Mouse (Mus musculus): ENCODE data around the gene Lrrfip1. TPM values are rescaled to one million over a fixed set of nuclear protein-coding genes. Genes with fewer than 3 reads are reported as not detected.
A peak's percentile ranks its signal among the peaks of the same experiment; 100 is the strongest.

The Lrrfip1 gene
- total RNA-seq, 2 experiments from 2014 or later = 29.4 to 42.4 TPM

DNA sequence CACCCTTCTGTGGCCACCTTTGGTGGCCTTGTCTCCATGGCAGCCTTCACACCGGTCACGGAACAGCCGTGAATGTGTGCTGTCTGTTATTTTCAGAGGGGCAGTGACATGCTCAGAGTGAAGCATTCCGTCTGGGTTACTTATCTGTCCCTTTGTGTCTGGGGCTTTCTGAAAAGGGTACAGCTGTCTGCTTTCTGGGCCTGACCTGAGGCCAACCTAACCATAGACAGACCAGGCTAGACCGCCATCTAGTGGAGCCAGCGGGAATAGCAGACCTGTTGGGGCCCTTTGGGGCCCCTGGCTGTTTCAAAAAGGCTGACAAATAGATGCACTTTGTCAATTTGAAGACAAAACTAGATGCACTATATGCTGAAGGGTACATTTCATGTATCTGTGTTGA is 100.3 kb downstream of the Lrrfip1 start:
- peak; percentile 65 for ATAC-seq (replicated peaks; ENCODE audit: low FRiP score, low TSS enrichment, poor library complexity, severe bottlenecking)

- ATAC-seq (replicated peaks; ENCODE audit: low FRiP score, low TSS enrichment, poor library complexity, severe bottlenecking) = no peak
Measured at GRCm38 (mm10) chr1:91101709-91102440, 103.3 kb downstream of the Lrrfip1 start.

GRCm38 (mm10) chr1:91103366-91103983 is 104.9 kb downstream of the Lrrfip1 start:
- no peak for ATAC-seq (replicated peaks; ENCODE audit: low FRiP score, low TSS enrichment, poor library complexity, severe bottlenecking)

DNA sequence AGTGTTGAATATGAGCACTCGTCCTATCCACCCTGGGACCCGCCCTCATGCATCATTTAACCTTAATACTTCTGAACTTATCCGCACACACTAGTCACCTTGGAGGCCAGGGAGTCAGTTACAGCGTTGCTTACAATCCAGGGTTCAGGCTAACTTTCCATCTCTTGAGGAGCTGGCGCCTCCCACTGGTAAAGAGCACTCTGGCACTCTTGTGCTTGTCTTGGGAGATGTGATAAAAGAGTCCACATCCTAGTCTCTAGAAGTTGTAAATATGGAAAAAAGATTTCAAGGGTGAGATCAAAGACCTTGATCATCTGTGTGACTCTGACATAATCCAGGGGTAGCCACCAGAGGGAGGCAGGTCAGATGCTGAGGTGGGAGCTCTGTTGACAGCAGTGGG is 109.0 kb downstream of the Lrrfip1 start:
- no peak for ATAC-seq (replicated peaks; ENCODE audit: low FRiP score, low TSS enrichment, poor library complexity, severe bottlenecking)

DNA sequence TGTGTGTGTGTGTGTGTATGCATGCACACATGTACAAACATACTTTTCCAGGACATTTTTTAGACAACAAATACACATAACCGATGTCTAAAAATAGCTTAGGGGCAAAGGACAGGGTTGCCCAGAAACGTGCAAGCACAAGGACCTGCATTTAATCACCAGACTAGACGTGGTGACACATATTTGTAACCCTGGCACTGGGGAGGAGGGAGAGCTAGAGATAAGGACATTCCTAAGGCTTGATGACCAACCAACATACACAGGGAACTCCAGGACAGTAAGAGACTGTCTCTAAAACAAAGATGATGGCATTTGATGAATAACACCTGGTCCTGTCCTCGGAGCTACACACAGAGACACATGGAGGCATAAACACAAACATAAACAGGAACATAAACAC is 110.8 kb downstream of the Lrrfip1 start:
- no peak for ATAC-seq (replicated peaks; ENCODE audit: low FRiP score, low TSS enrichment, poor library complexity, severe bottlenecking)

DNA sequence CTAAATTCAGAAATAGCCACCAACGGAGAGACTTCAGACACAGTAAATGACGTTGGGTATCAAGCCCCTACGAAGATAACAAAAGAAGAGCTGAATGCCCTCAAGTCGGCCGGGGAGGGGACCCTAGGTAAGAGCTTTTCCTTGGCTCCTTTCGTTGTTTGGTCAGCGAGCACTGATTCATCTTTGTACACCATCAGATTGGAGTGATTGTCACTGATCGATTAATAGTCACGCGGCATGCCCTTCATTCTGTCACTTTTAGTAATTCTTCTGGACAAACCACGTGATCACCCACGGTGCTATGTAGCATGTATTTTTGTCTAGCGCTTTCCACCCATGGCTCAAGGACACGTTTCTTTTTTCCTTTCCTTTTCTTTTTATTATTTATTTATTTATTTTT is 113.6 kb downstream of the Lrrfip1 start:
- ATAC-seq (replicated peaks; ENCODE audit: low FRiP score, low TSS enrichment, poor library complexity, severe bottlenecking) = no peak

DNA sequence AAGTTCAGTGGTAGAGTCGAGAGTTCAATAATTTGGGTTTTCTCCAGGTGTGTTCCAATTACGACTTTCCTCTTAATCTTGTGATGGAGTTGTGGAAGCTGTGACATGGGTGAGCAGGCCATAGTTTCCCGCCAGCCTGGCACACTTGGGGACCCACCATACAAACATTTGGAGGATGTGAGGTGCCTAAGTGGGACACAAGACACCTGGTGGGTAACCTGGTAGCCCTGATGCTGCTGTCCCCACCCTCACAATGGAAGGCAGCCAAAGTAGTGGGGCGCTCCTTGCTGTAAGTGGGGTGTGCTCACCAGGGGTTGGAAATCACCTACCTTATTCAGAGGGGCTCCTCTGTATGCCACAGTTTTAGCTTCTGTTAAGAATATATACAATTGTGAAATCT is 114.1 kb downstream of the Lrrfip1 start:
- ATAC-seq (replicated peaks; ENCODE audit: low FRiP score, low TSS enrichment, poor library complexity, severe bottlenecking) = no peak

DNA sequence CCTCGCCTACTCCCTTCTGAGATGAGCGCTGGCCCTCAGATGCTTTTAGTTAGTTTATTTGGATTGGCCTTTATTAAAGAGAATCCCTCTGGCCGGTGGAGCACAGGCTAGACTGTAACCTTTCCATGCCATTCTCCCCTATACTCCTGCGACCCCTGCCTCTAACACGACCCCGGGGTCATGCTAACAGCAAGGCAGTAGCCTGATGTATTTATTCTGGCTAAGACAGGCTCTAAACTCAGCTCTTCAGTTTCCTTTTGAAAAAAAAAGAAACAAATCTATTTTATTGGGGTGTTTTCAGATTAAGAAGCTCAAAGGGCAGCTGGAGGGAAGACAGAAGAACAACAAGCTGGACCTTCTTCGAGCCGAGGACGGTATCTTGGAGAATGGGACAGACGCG is 123.6 kb downstream of the Lrrfip1 start:
- no peak for ATAC-seq (replicated peaks; ENCODE audit: low FRiP score, low TSS enrichment, poor library complexity, severe bottlenecking)

GRCm38 (mm10) chr1:91123004-91123403 is 124.5 kb downstream of the Lrrfip1 start:
- ATAC-seq (replicated peaks; ENCODE audit: low FRiP score, low TSS enrichment, poor library complexity, severe bottlenecking) = no peak

GRCm38 (mm10) chr1:91123466-91123865 is 124.9 kb downstream of the Lrrfip1 start:
- ATAC-seq (replicated peaks; ENCODE audit: low FRiP score, low TSS enrichment, poor library complexity, severe bottlenecking) = peak; percentile 75

- ATAC-seq (replicated peaks; ENCODE audit: low FRiP score, low TSS enrichment, poor library complexity, severe bottlenecking) = no peak
Measured at GRCm38 (mm10) chr1:91128849-91129248, 130.3 kb downstream of the Lrrfip1 start.

- ATAC-seq (replicated peaks; ENCODE audit: low FRiP score, low TSS enrichment, poor library complexity, severe bottlenecking) = 0 out of 2 replicates have a peak, but pooled peaks have one; percentile 7
Measured at GRCm38 (mm10) chr1:91137036-91137435, 138.5 kb downstream of the Lrrfip1 start.

DNA sequence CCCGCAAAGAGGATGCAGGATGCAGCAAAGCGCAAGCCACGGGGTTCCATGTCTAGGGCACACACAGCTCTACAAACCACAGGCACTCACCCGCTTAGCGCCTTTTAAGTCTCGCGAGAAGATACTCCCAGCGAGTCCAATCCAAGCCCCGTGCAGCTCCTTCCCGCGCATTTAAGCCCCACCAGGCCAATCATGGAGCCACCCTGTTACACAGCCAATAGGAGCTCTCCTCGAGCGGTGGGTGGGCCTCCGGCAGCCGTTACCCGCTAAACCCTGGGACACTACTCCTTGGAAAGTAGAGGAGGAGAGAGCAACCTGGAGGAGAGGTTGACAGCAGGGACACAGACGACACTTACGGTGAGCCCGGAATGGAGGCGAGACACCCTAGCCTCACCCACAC is 146.3 kb downstream of the Lrrfip1 start, which contains the start of gene Rbm44:
TSS of gene Rbm44 (plus strand) at position 277 of the 400 bp plus-strand sequence.
- ATAC-seq (replicated peaks; ENCODE audit: low FRiP score, low TSS enrichment, poor library complexity, severe bottlenecking) = peak; percentile 59; the same call in 1 of the 2 replicates

DNA sequence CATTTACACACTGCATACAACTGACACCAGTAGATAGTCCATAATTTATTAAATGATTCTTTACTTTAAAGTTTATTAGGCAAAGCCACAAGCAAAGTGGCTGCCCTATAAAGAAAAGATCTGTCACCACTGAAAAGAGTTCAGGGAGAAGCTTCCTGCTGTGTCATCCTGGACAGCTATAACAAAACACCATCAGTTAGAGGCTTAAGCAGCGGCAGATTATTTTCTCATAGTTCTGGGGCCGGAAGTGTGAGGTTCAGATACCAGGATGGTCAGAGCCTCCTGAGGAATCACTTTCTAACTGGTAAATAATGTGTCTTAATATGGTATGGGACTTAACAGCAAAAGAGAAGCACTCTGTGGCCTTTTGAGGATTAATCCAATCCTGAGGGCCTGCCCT is 153.0 kb downstream of the Lrrfip1 start:
- ATAC-seq (replicated peaks; ENCODE audit: low FRiP score, low TSS enrichment, poor library complexity, severe bottlenecking) = peak; percentile 49; the same call in 1 of the 2 replicates

GRCm38 (mm10) chr1:91166798-91167197 is 168.3 kb downstream of the Lrrfip1 start:
- ATAC-seq (replicated peaks; ENCODE audit: low FRiP score, low TSS enrichment, poor library complexity, severe bottlenecking) = no peak

GRCm38 (mm10) chr1:91169157-91169556 is 170.6 kb downstream of the Lrrfip1 start:
- peak; percentile 69 for ATAC-seq (replicated peaks; ENCODE audit: low FRiP score, low TSS enrichment, poor library complexity, severe bottlenecking)

DNA sequence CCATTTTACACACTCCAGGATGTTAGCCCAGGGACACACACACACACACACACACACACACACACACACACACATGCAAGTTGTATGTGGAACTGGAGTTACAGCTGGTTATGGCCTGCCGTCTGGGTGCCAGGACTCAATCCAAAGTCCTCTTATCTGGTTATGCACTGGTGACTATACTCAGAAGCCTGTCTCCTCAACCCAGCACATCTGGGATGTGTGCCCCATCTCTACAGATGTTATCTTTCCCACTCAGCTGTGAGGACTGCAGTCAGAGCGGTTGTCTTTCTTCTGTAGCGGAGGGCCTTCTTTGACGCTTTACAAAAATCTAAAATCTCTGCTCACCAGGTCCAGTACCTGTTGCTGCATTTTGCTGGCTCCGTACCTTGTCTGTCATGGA is 176.3 kb downstream of the Lrrfip1 start:
- peak; percentile 64 for ATAC-seq (replicated peaks; ENCODE audit: low FRiP score, low TSS enrichment, poor library complexity, severe bottlenecking)

DNA sequence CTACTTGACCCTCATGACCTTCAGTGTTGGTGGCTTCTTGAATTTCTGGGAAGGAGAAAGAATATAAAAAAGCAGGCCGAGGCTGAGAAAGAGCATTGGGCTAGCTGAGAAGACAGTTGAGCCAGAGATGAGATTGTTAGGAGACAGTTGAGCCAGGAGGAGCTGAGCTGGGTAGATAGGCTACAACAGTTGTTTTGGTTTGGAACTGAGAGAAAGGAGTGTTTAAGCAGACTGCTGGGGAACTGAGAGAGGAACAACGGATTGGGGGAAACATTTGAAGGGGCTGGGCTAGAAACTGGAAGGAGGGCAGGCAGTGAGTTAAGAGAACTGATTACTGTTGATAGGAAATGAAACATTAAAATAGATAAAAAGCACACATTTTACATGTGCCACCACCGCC is 177.5 kb downstream of the Lrrfip1 start:
- ATAC-seq (replicated peaks; ENCODE audit: low FRiP score, low TSS enrichment, poor library complexity, severe bottlenecking) = peak; percentile 69

- ATAC-seq (replicated peaks; ENCODE audit: low FRiP score, low TSS enrichment, poor library complexity, severe bottlenecking) = no peak
Measured at GRCm38 (mm10) chr1:91176871-91177270, 178.3 kb downstream of the Lrrfip1 start.
